Mouse (Mus musculus) cerebellum, adult 9-10 months (tissue): ENCODE measurements around the gene Gp5.

Experiments used
- DNase-seq: peaks from one replicate; pipeline ENCODE4 v3.0.0; 2022

Gp5 gene

GRCm38 (mm10) chr16:30278406-30278805 is 32.2 kb downstream of the Gp5 start:
- DNase-seq = no peak

- DNase-seq = no peak
Measured at GRCm38 (mm10) chr16:30275558-30276340, 34.8 kb downstream of the Gp5 start.

- DNase-seq = no peak
Measured at GRCm38 (mm10) chr16:30273065-30273464, 37.5 kb downstream of the Gp5 start.

DNA sequence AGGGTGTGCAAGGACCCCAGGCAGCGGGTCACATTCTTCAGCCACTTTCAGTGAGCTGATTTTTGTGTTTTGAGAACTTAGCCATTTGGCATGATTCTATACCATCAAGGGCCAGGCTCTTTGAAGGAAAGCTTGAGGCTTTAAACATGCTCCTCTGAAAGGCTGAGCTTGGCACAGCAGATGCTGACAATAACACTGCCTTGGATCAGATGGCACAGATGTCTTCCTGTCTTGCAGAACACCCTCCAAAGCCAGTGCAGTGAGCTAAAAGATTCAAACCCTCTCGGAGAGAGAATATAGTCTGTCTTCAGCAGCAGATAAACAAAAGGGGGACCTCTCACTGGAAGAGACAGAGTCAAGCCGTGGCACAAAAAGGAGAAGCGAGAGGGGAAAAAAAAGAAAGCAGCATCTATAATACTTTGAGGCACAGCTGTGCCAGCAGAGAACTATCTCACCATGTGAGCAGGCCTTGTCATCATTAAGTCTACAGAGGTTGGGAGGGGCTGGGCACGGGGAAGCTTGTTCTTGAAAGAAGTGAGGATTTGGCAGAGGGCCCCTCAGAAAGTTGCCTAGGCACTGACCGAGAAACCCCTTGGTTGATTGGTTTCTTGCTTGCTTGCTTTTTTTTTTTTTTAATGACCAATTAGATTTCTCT is 38.5 kb downstream of the Gp5 start:
- no peak for DNase-seq

DNA sequence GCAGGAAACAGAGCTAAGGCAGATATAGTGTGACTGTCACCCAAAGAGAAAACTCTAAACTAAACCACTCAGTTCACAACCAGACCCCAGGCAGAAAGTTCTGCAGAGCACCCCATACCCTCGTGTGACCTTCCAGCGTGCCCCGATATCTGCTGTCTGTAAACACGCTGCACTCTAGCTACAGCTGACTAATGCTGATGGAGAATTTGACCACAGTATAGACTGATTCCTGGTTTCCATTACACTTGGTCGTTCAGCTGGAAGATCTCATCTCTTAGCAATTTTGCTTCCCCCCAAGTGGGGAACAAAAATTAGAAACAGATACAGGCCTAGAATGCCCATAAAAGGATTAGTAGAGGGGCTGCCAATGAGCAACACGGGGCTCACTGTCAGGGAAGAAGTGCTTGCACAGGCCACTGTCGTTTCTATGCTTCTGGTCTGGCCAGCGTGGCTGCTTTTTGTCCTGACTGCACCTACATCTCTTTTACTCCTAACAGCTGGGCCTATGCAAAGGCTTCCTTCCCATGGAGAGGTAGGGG is 39.3 kb downstream of the Gp5 start:
- no peak for DNase-seq

- no peak for DNase-seq
Measured at GRCm38 (mm10) chr16:30267359-30267758, 43.2 kb downstream of the Gp5 start, which contains the start of gene Cpn2. Gene Cpn2, minus strand, starts transcription at chr16:30267499.

- DNase-seq = no peak
Measured at GRCm38 (mm10) chr16:30266561-30266960, 44.0 kb downstream of the Gp5 start.

DNA sequence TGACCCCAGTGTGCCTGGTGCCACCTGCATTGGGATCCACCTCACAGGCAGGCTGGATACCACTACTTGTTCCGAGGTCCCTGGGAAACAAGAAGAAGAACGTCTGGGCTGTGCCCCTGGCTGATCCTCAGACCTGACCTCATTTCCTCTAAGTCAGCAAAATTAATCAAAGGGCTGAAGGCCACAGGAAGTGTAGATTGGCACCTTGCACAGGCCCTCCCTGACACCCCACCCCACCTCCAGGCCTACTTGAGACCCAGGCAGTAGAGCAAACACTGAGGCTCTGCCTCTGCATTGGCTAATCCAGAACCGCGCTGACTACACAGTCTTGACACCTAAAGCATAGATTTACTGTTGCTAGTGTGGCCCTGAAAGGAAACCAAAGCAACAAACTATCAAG is 45.0 kb downstream of the Gp5 start:
- no peak for DNase-seq

GRCm38 (mm10) chr16:30263156-30263555 is 47.4 kb downstream of the Gp5 start:
- DNase-seq = no peak

DNA sequence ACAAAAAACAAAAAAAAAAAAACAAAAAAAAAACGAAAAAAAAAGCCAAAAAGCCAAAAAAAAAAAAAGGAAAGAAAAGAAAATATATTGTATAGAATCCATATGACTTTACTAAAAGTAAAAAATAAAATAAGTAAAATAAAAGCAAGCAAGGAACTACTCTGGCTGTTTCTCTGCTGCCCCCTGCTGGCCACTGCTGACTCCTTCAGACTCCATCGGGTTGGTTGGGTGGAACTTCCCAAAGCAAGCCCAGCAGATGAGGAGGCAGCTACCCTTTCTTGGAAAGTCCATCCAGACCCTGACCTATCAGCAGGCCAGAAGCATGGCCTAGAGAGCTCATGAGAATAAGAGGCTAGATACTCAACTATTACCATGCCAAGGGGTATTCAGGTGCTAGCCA is 47.9 kb downstream of the Gp5 start:
- peak; percentile 54 for DNase-seq

- DNase-seq = no peak
Measured at GRCm38 (mm10) chr16:30262157-30262556, 48.4 kb downstream of the Gp5 start.

GRCm38 (mm10) chr16:30261341-30261740 is 49.2 kb downstream of the Gp5 start:
- no peak for DNase-seq

GRCm38 (mm10) chr16:30260012-30260635 is 50.5 kb downstream of the Gp5 start:
- DNase-seq = no peak

DNA sequence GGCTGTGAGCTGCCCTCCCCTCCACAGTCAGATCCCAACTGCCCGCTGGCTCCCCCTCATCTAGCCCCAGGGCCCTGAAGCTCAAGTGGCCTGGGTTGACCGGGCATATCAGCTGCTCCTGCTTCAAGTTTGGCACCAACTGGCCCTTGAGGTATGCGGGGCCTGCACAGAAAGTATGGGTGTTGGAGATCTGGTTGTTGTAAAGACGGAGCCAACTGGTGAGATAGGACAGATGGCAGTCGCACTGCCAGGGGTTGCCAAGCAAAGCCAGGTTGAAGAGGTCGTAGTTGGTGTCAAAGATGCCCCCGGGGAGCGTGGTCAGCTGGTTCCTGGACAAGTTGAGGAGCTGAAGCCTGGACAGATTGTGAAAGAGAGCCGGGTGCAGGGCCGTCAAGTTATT is 51.1 kb downstream of the Gp5 start:
- no peak for DNase-seq

DNA sequence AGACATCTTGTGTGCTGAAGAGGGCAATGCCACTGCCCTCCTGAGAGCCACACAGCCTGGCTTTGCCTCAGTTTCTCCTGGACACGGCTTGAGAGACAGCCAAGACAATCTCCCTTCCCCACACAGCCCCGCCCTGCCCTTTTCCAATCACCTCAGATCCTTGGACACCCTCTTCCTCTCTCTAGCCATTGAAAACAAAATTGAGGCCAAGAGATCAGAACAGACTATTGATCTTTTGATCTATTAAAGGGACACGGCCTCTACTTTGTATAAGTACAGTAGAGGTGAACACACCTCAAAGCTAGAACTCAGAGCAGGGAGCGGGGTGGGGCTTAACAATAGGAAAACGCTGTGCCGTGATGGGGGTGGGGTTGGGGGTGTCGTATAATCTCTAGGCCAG is 52.1 kb downstream of the Gp5 start:
- DNase-seq = no peak

DNA sequence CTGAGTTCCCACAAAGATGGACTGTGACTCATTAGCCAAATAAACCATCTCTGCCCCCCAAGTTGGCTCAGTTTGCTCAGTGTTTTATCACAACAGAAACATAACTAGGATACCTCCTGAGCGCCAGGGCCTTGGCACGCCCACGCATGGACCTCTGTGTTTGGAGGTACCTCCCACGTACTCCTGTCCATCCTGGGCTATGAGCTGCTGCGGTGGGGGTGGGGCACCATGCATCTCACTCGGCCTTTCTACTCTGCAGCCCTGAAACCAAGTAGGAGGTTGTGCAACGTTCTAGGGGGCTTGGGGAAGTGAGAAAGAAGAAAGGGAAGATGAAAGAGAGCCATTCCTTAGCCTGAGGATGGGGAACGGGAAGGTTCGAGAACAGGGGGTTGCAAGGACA is 52.9 kb downstream of the Gp5 start:
- DNase-seq = no peak
